Mouse (Mus musculus): ENCODE results near the gene Cog1. TPM values are rescaled to one million over a fixed set of nuclear protein-coding genes. Genes with fewer than 3 reads are reported as not detected.
"Not testable (repeated sequence)": the region's sequence is repeated elsewhere in the genome, so short reads cannot be mapped to it uniquely, and the experiment has no call there.

The Cog1 gene
- polyA plus RNA-seq, 1 experiment, result 19.4 TPM

GRCm38 (mm10) chr11:113651206-113651906 is 2.4 kb downstream of the Cog1 start:
- H3K27ac ChIP-seq (replicated peaks; ENCODE audit: low read depth, low read length), result peak overlapping the region; percentile 45
- peaks cover 6% of the 10 kb centered on the region; the same call in 1 of the 2 replicates for H3K4me1 ChIP-seq (ENCODE audit: control insufficient read depth, insufficient read depth, insufficient read length, low read length)
- H3K4me3 ChIP-seq (ENCODE audit: insufficient read depth, low read depth, low read length), result no peak overlapping the region

DNA sequence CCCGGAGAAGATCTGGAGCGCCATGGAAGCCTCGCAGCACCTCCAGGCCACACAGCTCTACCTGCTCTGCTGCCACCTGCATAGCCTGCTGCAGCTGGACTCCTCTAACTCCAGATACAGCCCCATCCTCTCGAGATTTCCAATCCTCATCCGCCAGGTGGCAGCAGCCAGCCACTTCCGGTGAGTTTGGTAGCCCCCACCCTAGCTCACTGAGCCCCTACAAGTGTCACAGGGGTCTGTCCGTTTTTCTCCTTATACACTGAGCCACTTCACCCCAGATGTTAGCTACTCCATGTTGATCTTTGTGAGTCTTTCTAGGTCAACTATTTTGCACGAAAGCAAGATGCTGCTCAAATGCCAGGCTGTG is 2.9 kb downstream of the Cog1 start:
- no peak overlapping the region for H3K4me3 ChIP-seq (ENCODE audit: insufficient read depth, low read depth, low read length)
- peaks cover 6% of the 10 kb centered on the region; the same call in 1 of the 2 replicates for H3K4me1 ChIP-seq (ENCODE audit: control insufficient read depth, insufficient read depth, insufficient read length, low read length)
- no peak overlapping the region for H3K27ac ChIP-seq (replicated peaks; ENCODE audit: low read depth, low read length)

DNA sequence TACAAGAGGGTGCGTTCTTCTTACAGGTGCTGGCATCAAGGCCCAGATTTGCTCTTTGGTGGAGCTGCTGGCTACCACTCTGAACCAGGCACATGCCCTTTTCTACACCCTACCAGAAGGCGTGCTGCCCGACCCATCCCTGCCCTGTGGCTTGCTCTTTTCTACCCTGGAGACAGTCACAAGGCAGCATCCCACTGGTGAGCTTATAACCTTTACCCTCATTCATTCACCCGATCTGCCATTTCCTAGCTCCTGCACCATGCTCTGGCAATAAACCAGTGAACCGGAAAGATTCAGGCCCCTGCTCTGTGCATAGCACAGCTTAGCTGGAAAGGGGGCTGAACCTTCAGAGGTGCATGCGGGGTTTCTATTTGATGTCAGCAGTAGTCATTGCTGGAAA is 3.5 kb downstream of the Cog1 start:
- Histone ChIP-seq H3K27ac (replicated peaks; ENCODE audit: low read depth, low read length) (no peak overlapping the region), H3K4me1 (ENCODE audit: control insufficient read depth, insufficient read depth, insufficient read length, low read length) (peaks cover 6% of the 10 kb centered on the region; the same call in 1 of the 2 replicates), H3K4me3 (ENCODE audit: insufficient read depth, low read depth, low read length) (no peak overlapping the region)

- Histone ChIP-seq H3K27ac (replicated peaks; ENCODE audit: low read depth, low read length) (no peak overlapping the region), H3K4me3 (ENCODE audit: insufficient read depth, low read depth, low read length) (no peak overlapping the region), H3K4me1 (ENCODE audit: control insufficient read depth, insufficient read depth, insufficient read length, low read length) (peaks cover 6% of the 10 kb centered on the region; the same call in 1 of the 2 replicates)
Observed at GRCm38 (mm10) chr11:113654105-113654504, 5.1 kb downstream of the Cog1 start.

DNA sequence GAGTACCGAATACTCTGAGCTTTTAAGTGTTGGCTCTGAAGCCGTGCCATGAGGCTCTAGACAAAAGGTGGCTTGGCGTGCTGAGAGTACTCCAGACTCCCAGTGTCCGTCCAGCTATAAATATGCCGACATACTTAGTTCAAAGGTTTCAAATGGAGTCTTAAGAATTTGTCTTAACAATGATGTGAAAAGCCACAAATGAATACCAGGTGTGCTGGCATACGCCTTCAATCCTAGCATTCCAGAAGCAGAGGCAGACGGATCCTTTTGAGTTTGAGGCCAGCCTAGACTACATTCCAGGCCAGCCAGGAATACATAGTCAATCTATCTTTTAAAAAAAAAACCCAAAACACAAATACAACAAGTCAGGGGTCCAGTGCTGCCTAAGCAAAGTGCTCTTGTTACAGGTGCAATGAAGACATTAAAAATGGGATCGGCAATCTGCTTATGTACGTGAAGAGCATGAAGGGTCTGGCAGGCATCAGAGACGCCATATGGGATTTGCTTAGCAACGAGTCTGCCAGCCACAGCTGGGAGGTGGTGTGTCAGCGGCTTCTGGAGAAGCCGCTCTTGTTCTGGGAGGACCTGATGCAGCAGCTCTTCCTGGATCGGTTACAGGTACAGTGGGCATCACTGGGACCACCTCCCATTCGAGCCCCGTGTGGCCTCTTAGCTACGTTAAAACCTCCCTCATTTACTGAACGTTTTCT is 5.7 kb downstream of the Cog1 start:
- no peak overlapping the region for H3K4me3 ChIP-seq (ENCODE audit: insufficient read depth, low read depth, low read length)
- no peak overlapping the region for H3K27ac ChIP-seq (replicated peaks; ENCODE audit: low read depth, low read length)
- H3K4me1 ChIP-seq (ENCODE audit: control insufficient read depth, insufficient read depth, insufficient read length, low read length), result peaks cover 6% of the 10 kb centered on the region; the same call in 1 of the 2 replicates

- Histone ChIP-seq H3K27ac (replicated peaks; ENCODE audit: low read depth, low read length) (no peak overlapping the region), H3K4me1 (ENCODE audit: control insufficient read depth, insufficient read depth, insufficient read length, low read length) (no peaks in the 10 kb centered on the region), H3K4me3 (ENCODE audit: insufficient read depth, low read depth, low read length) (no peak overlapping the region)
Observed at GRCm38 (mm10) chr11:113656511-113656932, 7.6 kb downstream of the Cog1 start.

DNA sequence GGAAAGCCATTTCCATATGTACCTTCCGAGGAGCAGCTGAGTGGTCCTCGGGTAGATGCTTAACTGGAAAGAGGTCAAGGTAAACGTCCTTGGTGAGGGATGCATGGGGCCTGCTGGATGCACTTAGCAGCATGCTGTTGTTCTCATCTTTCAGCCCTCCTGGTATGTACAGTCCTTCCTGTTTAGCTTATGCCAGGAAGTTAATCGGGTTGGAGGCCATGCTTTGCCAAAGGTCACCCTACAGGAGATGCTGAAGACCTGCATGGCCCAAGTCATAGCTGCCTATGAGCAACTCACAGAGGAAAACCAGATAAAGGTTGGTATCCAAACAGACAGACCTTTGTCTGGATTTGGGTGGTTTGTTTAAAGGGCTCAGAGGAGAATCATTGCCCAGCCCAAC is 8.3 kb downstream of the Cog1 start:
- no peak overlapping the region for H3K27ac ChIP-seq (replicated peaks; ENCODE audit: low read depth, low read length)
- no peaks in the 10 kb centered on the region for H3K4me1 ChIP-seq (ENCODE audit: control insufficient read depth, insufficient read depth, insufficient read length, low read length)
- H3K4me3 ChIP-seq (ENCODE audit: insufficient read depth, low read depth, low read length), result no peak overlapping the region

GRCm38 (mm10) chr11:113658319-113658718 is 9.3 kb downstream of the Cog1 start:
- H3K4me3 ChIP-seq (ENCODE audit: insufficient read depth, low read depth, low read length), result no peak overlapping the region
- H3K27ac ChIP-seq (replicated peaks; ENCODE audit: low read depth, low read length), result no peak overlapping the region
- no peaks in the 10 kb centered on the region for H3K4me1 ChIP-seq (ENCODE audit: control insufficient read depth, insufficient read depth, insufficient read length, low read length)

GRCm38 (mm10) chr11:113658763-113659162 is 9.8 kb downstream of the Cog1 start:
- H3K4me3 ChIP-seq (ENCODE audit: insufficient read depth, low read depth, low read length), result no peak overlapping the region
- no peaks in the 10 kb centered on the region for H3K4me1 ChIP-seq (ENCODE audit: control insufficient read depth, insufficient read depth, insufficient read length, low read length)
- no peak overlapping the region for H3K27ac ChIP-seq (replicated peaks; ENCODE audit: low read depth, low read length)

GRCm38 (mm10) chr11:113660213-113660612 is 11.2 kb downstream of the Cog1 start:
- not testable (repeated sequence) for H3K4me1 ChIP-seq (ENCODE audit: control insufficient read depth, insufficient read depth, insufficient read length, low read length); H3K4me3 ChIP-seq (ENCODE audit: insufficient read depth, low read depth, low read length); H3K27ac ChIP-seq (replicated peaks; ENCODE audit: low read depth, low read length)

DNA sequence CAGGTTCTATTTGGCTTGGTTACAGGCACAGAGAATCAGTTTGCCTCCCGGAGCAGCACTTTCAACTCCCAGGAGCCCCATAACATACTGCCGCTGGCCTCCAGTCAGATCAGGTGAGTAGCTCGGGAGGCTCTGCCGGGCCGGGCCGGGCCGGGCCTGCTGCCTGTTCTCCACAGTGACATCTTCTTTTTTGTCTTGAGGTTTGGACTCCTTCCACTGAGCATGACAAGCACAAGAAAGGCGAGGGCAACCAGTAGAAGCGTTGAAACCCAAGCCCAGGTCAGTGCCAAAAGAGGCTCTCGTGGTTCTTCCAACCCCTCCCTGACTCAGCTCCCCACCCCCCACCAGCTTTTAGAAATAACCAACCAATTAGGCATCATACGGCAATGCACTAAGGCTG is 12.0 kb downstream of the Cog1 start:
- H3K27ac ChIP-seq (replicated peaks; ENCODE audit: low read depth, low read length), result no peak overlapping the region
- no peaks in the 10 kb centered on the region for H3K4me1 ChIP-seq (ENCODE audit: control insufficient read depth, insufficient read depth, insufficient read length, low read length)
- no peak overlapping the region for H3K4me3 ChIP-seq (ENCODE audit: insufficient read depth, low read depth, low read length)

DNA sequence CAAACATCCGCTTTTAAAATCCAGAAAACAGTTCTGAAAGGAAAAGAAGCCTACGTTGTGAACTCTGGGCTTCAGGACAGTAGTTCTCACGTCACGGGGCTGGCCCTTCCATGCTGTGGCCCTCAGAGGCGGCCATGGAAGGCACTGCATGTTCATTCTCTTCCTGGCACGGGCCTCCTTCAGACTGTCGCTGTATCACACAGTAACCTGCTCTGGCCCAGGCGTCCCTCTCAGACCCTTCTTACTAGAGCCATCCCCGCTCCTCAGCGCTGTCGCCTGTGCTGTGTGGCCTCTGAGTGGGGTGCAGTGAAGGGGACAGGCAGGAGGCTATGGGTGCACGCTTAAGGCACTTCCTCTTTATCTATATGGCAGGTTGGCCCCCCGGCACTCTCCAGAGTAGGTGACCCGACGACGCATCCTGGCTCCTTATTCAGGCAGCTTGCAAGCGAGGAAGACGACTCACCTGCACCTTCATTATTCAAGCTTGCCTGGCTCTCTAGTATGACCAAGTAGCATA is 12.9 kb downstream of the Cog1 start:
- Histone ChIP-seq H3K27ac (replicated peaks; ENCODE audit: low read depth, low read length) (no peak overlapping the region), H3K4me1 (ENCODE audit: control insufficient read depth, insufficient read depth, insufficient read length, low read length) (no peaks in the 10 kb centered on the region), H3K4me3 (ENCODE audit: insufficient read depth, low read depth, low read length) (no peak overlapping the region)

GRCm38 (mm10) chr11:113664279-113664678 is 15.3 kb downstream of the Cog1 start:
- no peak overlapping the region for H3K27ac ChIP-seq (replicated peaks; ENCODE audit: low read depth, low read length)
- H3K4me1 ChIP-seq (ENCODE audit: control insufficient read depth, insufficient read depth, insufficient read length, low read length), result no peaks in the 10 kb centered on the region
- no peak overlapping the region for H3K4me3 ChIP-seq (ENCODE audit: insufficient read depth, low read depth, low read length)

GRCm38 (mm10) chr11:113666205-113666604 is 17.2 kb downstream of the Cog1 start:
- no peaks in the 10 kb centered on the region for H3K4me1 ChIP-seq (ENCODE audit: control insufficient read depth, insufficient read depth, insufficient read length, low read length)
- no peak overlapping the region for H3K27ac ChIP-seq (replicated peaks; ENCODE audit: low read depth, low read length)
- no peak overlapping the region for H3K4me3 ChIP-seq (ENCODE audit: insufficient read depth, low read depth, low read length)

DNA sequence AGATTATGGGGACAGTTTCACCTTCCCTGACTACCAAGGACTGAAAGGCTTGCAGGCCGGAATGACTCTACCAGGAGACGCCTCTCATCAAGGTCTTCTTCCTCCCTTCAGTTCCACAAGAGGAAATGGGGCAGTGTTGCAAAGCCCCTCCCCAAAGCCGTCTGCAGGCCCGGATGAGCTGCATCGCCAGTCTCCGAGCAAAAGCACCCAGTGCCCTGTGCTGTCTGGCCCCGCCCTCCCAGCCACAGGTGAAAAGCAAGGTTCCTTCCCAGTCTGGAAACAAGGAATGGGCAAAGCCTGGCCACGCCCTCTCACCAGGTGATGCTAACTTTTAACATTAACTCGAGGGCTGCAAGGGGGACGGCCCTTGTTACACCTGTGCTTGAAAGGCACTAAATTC is 17.7 kb downstream of the Cog1 start:
- Histone ChIP-seq H3K27ac (replicated peaks; ENCODE audit: low read depth, low read length) (no peak overlapping the region), H3K4me3 (ENCODE audit: insufficient read depth, low read depth, low read length) (no peak overlapping the region), H3K4me1 (ENCODE audit: control insufficient read depth, insufficient read depth, insufficient read length, low read length) (no peaks in the 10 kb centered on the region)

DNA sequence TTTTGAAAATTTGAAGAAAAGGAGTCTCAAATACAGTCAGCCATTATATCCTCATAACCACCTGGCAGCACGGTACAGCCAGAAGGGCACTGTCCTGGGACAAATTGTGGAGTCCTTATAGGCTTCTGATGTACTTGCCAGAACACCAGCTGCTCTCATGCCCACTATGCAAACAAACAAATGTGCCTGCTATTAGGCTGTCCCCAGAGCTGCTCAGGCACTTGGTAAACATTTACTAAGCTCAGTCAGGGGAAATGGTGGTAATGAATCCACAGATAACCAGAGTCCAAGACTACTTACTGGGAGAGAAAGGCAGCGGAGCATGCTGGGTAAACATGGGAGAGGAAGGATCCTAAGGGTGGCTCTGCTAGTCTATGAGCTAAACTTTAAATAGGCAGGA is 18.2 kb downstream of the Cog1 start:
- Histone ChIP-seq H3K4me3 (ENCODE audit: insufficient read depth, low read depth, low read length) (no peak overlapping the region), H3K4me1 (ENCODE audit: control insufficient read depth, insufficient read depth, insufficient read length, low read length) (no peaks in the 10 kb centered on the region), H3K27ac (replicated peaks; ENCODE audit: low read depth, low read length) (no peak overlapping the region)
